Mouse (Mus musculus) lung, postnatal 0 days (tissue): ENCODE data around the gene Hivep3.

Experiments used
- CTCF ChIP-seq: IDR thresholded peaks from 2 replicates; pipeline ENCODE4 v1.5.1; 2016; ENCODE audit warnings: antibody characterized with exemption, mild to moderate bottlenecking
- EP300 ChIP-seq: IDR thresholded peaks from 2 replicates; pipeline ENCODE4 v1.6.1; 2016; ENCODE audit warnings: antibody characterized with exemption, mild to moderate bottlenecking, control low read depth

DNA sequence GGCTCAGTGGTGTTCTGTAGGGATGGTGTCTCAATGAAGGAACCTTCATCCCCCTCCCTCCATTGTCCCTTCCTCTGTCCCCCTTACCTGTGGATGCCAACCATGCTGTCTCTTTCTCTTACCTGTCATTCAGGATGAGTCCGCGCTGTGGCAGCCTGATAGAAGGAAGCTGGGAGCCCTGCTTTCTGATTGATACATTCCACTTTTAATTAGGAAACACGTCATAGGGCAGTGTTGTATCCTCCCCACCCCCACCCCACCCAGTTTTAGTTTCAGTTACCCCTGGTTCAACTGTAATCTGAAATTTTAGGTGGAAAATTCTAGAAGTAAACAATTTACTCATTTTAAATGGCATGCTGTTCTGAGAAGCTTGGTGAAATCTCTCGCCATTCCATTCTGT, 173.5 kb downstream of the Hivep3 start:
- TF ChIP-seq CTCF (no peak), EP300 (no peak)
